Mouse (Mus musculus) forebrain, postnatal 0 days (tissue): Measurements from ENCODE around the gene Polrmt. TPM values are rescaled to one million over a fixed set of nuclear protein-coding genes. Genes with fewer than 3 reads are reported as not detected.

Source experiments
- ATAC-seq: fragments of 200-750 bp; cut with Nextera tagmentation; 2 replicates; pipeline ENCODE4 v1.8.0; 2017; ENCODE audit warnings: mild to moderate bottlenecking, moderate library complexity
- DNase-seq: peaks from one replicate; pipeline ENCODE4 v3.0.0-alpha.2; 2015
- H3K27ac ChIP-seq: fragments of 300-500 bp; sonication (generic); 2 replicates; pipeline ENCODE4 v1.5.1; 2014; ENCODE audit warnings: low read depth, mild to moderate bottlenecking, antibody characterized with exemption, low read length, moderate library complexity, mixed read lengths
- H3K27me3 ChIP-seq: fragments of 300-500 bp; sonication (generic); 2 replicates; pipeline ENCODE4 v1.6.1; 2014; ENCODE audit warnings: mild to moderate bottlenecking, low read length, mixed read lengths; ENCODE audit not compliant: insufficient read depth
- H3K36me3 ChIP-seq: fragments of 300-500 bp; sonication (generic); 2 replicates; pipeline ENCODE4 v1.6.1; 2014; ENCODE audit warnings: mild to moderate bottlenecking, moderate library complexity; ENCODE audit not compliant: insufficient read depth
- H3K4me1 ChIP-seq: fragments of 300-500 bp; sonication (generic); 2 replicates; pipeline ENCODE4 v1.6.1; 2014; ENCODE audit warnings: antibody characterized with exemption; ENCODE audit not compliant: insufficient read depth
- H3K4me2 ChIP-seq: fragments of 300-500 bp; sonication (generic); 2 replicates; pipeline ENCODE4 v1.6.1; 2014; ENCODE audit warnings: low read depth, mild to moderate bottlenecking, moderate library complexity
- H3K4me3 ChIP-seq: fragments of 300-500 bp; sonication (generic); 2 replicates; pipeline ENCODE4 v1.5.1; 2014; ENCODE audit warnings: low read depth, low read length, mixed read lengths
- H3K9ac ChIP-seq: fragments of 300-500 bp; sonication (generic); 2 replicates; pipeline ENCODE4 v1.6.1; 2014; ENCODE audit warnings: mild to moderate bottlenecking
- H3K9me3 ChIP-seq: fragments of 300-500 bp; sonication (generic); 2 replicates; pipeline ENCODE4 v1.6.1; 2016; ENCODE audit warnings: low read length
- CTCF ChIP-seq: sonication (generic); IDR thresholded peaks from 2 replicates; pipeline ENCODE4 v1.5.1; 2016; ENCODE audit warnings: antibody characterized with exemption, control low read depth, low read depth
- WGBS: fragments of 180-500 bp; shearing (Covaris S2); extraction: QIAGEN DNeasy Blood & Tissue Kit; methylation state at CpG from one replicate; pipeline ENCODE4 v1.1.7; 2014; 5-methylcytosine and 5-hydroxymethylcytosine counted together
- polyA plus RNA-seq: library from polyadenylated mRNA; unstranded; fragments of >200 nt; fragmentation: Nextera tagmentation; extraction: Ambion mirVana; gene quantifications from 2 replicates; pipeline ENCODE4 v1.2.1, GENCODE M21; 2015
- total RNA-seq: library from RNA; depleted of rRNA; stranded (reverse); fragments of >200 nt; gene quantifications from 2 replicates; pipeline ENCODE4 v1.2.3, GENCODE M21; 2014; rRNA removed

The Polrmt gene
- total and polyA plus RNA-seq, 2 experiments from 2014 or later: 30.2 to 34.9 TPM

DNA sequence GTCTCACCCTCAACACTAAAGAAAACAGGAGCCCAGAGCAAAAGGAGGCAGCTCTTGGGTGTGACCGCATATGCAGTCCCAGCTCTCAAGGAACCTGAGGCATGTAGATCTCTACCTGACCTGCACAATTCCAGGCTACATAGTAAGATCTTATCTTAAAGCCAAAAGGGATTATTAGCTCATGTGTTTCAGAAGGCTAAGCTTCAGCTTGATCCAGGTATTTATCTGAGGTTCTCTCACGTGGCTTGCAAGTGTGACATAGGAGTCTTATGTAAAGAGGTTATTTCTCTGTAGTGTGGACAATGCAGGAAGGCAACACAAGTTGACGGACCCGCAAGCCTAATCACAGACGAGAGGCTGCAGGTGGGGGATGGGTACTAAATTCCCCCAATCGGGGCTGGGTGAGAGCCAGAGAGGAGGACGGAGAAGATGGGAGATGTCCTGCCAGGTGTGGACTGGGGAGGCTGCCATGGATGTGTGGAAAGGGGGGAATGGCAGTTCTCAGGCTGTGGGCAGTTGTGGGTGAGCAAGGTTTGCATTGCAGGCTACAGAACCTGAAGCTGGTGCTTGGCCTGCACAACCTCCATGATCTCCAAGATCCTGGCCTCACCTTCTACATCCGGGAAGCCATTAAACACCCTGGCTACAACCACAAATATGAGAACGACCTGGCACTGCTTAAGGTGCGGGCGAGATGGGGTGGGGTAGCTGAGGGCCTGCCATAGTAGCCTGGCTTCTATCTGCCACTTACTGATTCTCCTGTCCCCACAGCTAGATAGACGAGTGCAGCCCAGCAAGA is 52.6 kb downstream of the Polrmt start:
- DNase-seq: no peak
- Histone ChIP-seq H3K4me2 (no peak overlapping the region), H3K27ac (no peak overlapping the region), H3K4me3 (no peak overlapping the region), H3K4me1 (peaks cover 6% of the 10 kb centered on the region; the same call in 1 of the 2 replicates), H3K27me3 (no peaks in the 10 kb centered on the region), H3K36me3 (peaks cover 11% of the 10 kb centered on the region), H3K9me3 (no peaks in the 10 kb centered on the region), H3K9ac (no peak overlapping the region)
- 76% methylated on average over 12 of the region's 12 CpGs for WGBS
- ATAC-seq: no peak
- TF ChIP-seq CTCF: no peak

- H3K27me3 ChIP-seq: no peaks in the 10 kb centered on the region
Observed at GRCm38 (mm10) chr10:79691986-79692548, 54.3 kb downstream of the Polrmt start.

DNA sequence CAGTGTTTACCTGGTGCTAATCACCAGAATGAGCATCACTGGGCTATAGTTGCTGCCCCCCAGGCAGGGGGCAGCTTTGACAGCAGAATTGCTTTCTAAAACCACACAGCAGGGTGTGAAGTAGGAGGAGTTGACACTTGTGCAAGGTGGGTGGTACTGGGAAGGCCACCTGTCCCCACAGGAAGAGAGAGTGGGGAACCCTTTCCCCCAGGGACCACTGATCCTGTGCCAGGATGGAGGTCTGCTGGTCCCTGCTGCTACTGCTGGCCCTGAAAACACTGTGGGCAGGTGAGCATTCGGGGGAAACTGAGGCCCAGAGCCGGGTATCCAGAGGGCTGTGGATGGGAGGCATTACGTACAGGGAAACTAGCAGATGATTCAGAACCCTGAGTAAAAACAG is 57.2 kb downstream of the Polrmt start:
- H3K9me3 ChIP-seq: no peaks in the 10 kb centered on the region
- no peak overlapping the region for H3K4me2 ChIP-seq
- WGBS: 97% methylated on average over 3 of the region's 3 CpGs
- no peak for DNase-seq
- 0 out of 2 replicates have a peak, but pooled peaks have one; percentile 7 for ATAC-seq
- H3K4me1 ChIP-seq: no peaks in the 10 kb centered on the region
- no peak overlapping the region for H3K27ac ChIP-seq
- H3K36me3 ChIP-seq: peaks cover 54% of the 10 kb centered on the region
- no peak overlapping the region for H3K9ac ChIP-seq
- no peaks in the 10 kb centered on the region for H3K27me3 ChIP-seq
- no peak for TF ChIP-seq CTCF
- H3K4me3 ChIP-seq: no peak overlapping the region

More at GRCm38 (mm10) chr10:79691986-79692548, 54.3 kb downstream of the Polrmt start:
- no peak overlapping the region for H3K27ac ChIP-seq
- peaks cover 6% of the 10 kb centered on the region; the same call in 1 of the 2 replicates for H3K4me1 ChIP-seq
- H3K4me2 ChIP-seq: no peak overlapping the region
- DNase-seq (no peak), ATAC-seq (no peak)
- no peak overlapping the region for H3K4me3 ChIP-seq
- peak; percentile 43 for TF ChIP-seq CTCF
- H3K9ac ChIP-seq: no peak overlapping the region
- 91% methylated on average over 2 of the region's 2 CpGs for WGBS
- H3K9me3 ChIP-seq: no peaks in the 10 kb centered on the region
- peaks cover 28% of the 10 kb centered on the region for H3K36me3 ChIP-seq

GRCm38 (mm10) chr10:79688720-79689119 is 57.7 kb downstream of the Polrmt start, which contains the start of gene Gzmm:
Gene Gzmm (plus strand): TSS chr10:79689020.
- Histone ChIP-seq H3K9me3 (no peaks in the 10 kb centered on the region), H3K36me3 (peaks cover 54% of the 10 kb centered on the region), H3K4me3 (no peak within 1 kb of the TSS), H3K27ac (no peak within 1 kb of the TSS), H3K27me3 (no peaks in the 10 kb centered on the region), H3K4me2 (no peak within 1 kb of the TSS), H3K9ac (no peak within 1 kb of the TSS), H3K4me1 (0 out of 2 replicates have a peak, but pooled peaks cover 3% of the 10 kb centered on the region)
- TF ChIP-seq CTCF: no peak
- DNase-seq (no peak), ATAC-seq (no peak)
- WGBS: 73% methylated on average over 4 of the region's 4 CpGs

DNA sequence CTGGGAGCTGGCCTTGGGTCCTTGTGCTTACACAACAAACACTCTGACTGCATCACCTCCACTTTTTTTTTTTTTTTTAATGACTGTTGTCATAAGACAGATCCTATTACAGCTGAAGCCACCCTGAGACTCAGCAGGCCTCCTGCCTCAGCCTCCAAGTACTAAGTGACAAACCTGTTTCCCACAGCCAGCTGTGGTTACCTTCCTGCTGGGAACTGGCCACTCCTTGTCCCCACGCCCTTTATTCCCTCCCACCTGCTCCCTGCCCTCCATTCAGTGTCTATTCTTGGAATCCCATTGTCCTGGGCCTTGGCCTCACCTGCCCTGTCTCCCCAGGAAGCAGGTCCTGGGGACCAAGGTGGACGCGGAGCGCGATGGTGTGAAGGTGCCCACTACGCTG is 58.9 kb downstream of the Polrmt start:
- no peak for DNase-seq
- Histone ChIP-seq H3K9ac (no peak overlapping the region), H3K4me3 (no peak overlapping the region), H3K4me2 (no peak overlapping the region), H3K27ac (no peak overlapping the region), H3K9me3 (no peaks in the 10 kb centered on the region), H3K27me3 (no peaks in the 10 kb centered on the region), H3K4me1 (0 out of 2 replicates have a peak, but pooled peaks cover 11% of the 10 kb centered on the region), H3K36me3 (peaks cover 54% of the 10 kb centered on the region)
- TF ChIP-seq CTCF: no peak
- WGBS: 96% methylated on average over 6 of the region's 6 CpGs
- no peak for ATAC-seq

- no peak for TF ChIP-seq CTCF
Observed at GRCm38 (mm10) chr10:79686691-79687090, 59.7 kb downstream of the Polrmt start.

GRCm38 (mm10) chr10:79686219-79686618 is 60.2 kb downstream of the Polrmt start:
- WGBS: 83% methylated on average over 2 of the region's 2 CpGs
- Histone ChIP-seq H3K4me2 (no peak overlapping the region), H3K27ac (no peak overlapping the region), H3K4me1 (peaks cover 11% of the 10 kb centered on the region; the same call in 1 of the 2 replicates), H3K9me3 (no peaks in the 10 kb centered on the region), H3K4me3 (no peak overlapping the region), H3K36me3 (peaks cover 54% of the 10 kb centered on the region), H3K9ac (no peak overlapping the region), H3K27me3 (no peaks in the 10 kb centered on the region)
- DNase-seq (no peak), ATAC-seq (no peak)
- no peak for TF ChIP-seq CTCF

More at GRCm38 (mm10) chr10:79686691-79687090, 59.7 kb downstream of the Polrmt start:
- Histone ChIP-seq H3K4me1 (0 out of 2 replicates have a peak, but pooled peaks cover 11% of the 10 kb centered on the region), H3K9ac (no peak overlapping the region), H3K9me3 (no peaks in the 10 kb centered on the region), H3K36me3 (peaks cover 54% of the 10 kb centered on the region), H3K27me3 (no peaks in the 10 kb centered on the region), H3K27ac (no peak overlapping the region), H3K4me3 (no peak overlapping the region), H3K4me2 (no peak overlapping the region)
- DNase-seq (no peak), ATAC-seq (no peak)
- 96% methylated on average over 1 of the region's 1 CpGs for WGBS

Other genes starting within 250 kb of the Polrmt start
Only the 30 nearest of the 33 such genes appear.
- gene Plpp2, start 212.8 kb downstream of the Polrmt start, total RNA-seq: 18.5 and 24.1 TPM in 2 replicates
- 11.0 and 13.1 TPM in 2 replicates for gene Plpp2, start 212.8 kb downstream of the Polrmt start, polyA plus RNA-seq
- 70.0 and 73.0 TPM in 2 replicates for gene Mier2, start 191.4 kb downstream of the Polrmt start, total RNA-seq
- 37.5 and 38.6 TPM in 2 replicates for gene Mier2, start 191.4 kb downstream of the Polrmt start, polyA plus RNA-seq
- not detected in 2 replicates for gene Theg, start 159.2 kb downstream of the Polrmt start, total RNA-seq
- gene Theg, start 159.2 kb downstream of the Polrmt start, polyA plus RNA-seq: not detected in 2 replicates
- 22.2 and 26.7 TPM in 2 replicates for gene C2cd4c, start 132.6 kb downstream of the Polrmt start, total RNA-seq
- gene C2cd4c, start 132.6 kb downstream of the Polrmt start, polyA plus RNA-seq: 0.65 and 0.69 TPM in 2 replicates
- 45.3 and 54.7 TPM in 2 replicates for gene Shc2, start 108.7 kb downstream of the Polrmt start, total RNA-seq
- gene Shc2, start 108.7 kb downstream of the Polrmt start, polyA plus RNA-seq: 11.3 and 16.9 TPM in 2 replicates
- gene Odf3l2, start 100.8 kb downstream of the Polrmt start, total RNA-seq: 0.38 and 0.52 TPM in 2 replicates
- 0.44 and 0.81 TPM in 2 replicates for gene Odf3l2, start 100.8 kb downstream of the Polrmt start, polyA plus RNA-seq
- 0.38 and 0.95 TPM in 2 replicates for gene Madcam1, start 82.0 kb downstream of the Polrmt start, total RNA-seq
- 0.67 and 0.70 TPM in 2 replicates for gene Madcam1, start 82.0 kb downstream of the Polrmt start, polyA plus RNA-seq
- 64.2 and 91.5 TPM in 2 replicates for gene Tpgs1, start 77.2 kb downstream of the Polrmt start, total RNA-seq
- 128 and 148 TPM in 2 replicates for gene Tpgs1, start 77.2 kb downstream of the Polrmt start, polyA plus RNA-seq
- 61.9 and 69.9 TPM in 2 replicates for gene Cdc34, start 64.4 kb downstream of the Polrmt start, total RNA-seq
- 67.9 and 76.5 TPM in 2 replicates for gene Cdc34, start 64.4 kb downstream of the Polrmt start, polyA plus RNA-seq
- 2.5 and 3.3 TPM in 2 replicates for gene Gzmm, start 57.6 kb downstream of the Polrmt start, total RNA-seq
- gene Gzmm, start 57.6 kb downstream of the Polrmt start, polyA plus RNA-seq: 1.1 and 1.3 TPM in 2 replicates
- gene Bsg, start 42.1 kb downstream of the Polrmt start, total RNA-seq: 960 and 1,112 TPM in 2 replicates
- 1,015 and 1,046 TPM in 2 replicates for gene Bsg, start 42.1 kb downstream of the Polrmt start, polyA plus RNA-seq
- gene Hcn2, start 29.9 kb downstream of the Polrmt start, total RNA-seq: 28.0 and 34.5 TPM in 2 replicates
- gene Hcn2, start 29.9 kb downstream of the Polrmt start, polyA plus RNA-seq: 3.6 and 4.7 TPM in 2 replicates
- gene Fgf22, start 8.5 kb upstream of the Polrmt start, total RNA-seq: 0.62 and 1.0 TPM in 2 replicates
- 0.99 and 1.7 TPM in 2 replicates for gene Fgf22, start 8.5 kb upstream of the Polrmt start, polyA plus RNA-seq
- gene Rnf126, start 20.4 kb upstream of the Polrmt start, total RNA-seq: 54.1 and 88.3 TPM in 2 replicates
- gene Rnf126, start 20.4 kb upstream of the Polrmt start, polyA plus RNA-seq: 131 and 143 TPM in 2 replicates
- gene Fstl3, start 30.7 kb upstream of the Polrmt start, total RNA-seq: 2.1 and 4.5 TPM in 2 replicates
- 1.7 and 2.8 TPM in 2 replicates for gene Fstl3, start 30.7 kb upstream of the Polrmt start, polyA plus RNA-seq
- 0.31 TPM in 1 of 2 replicates, not detected in the other for gene Prss57, start 44.4 kb upstream of the Polrmt start, total RNA-seq
- gene Prss57, start 44.4 kb upstream of the Polrmt start, polyA plus RNA-seq: 0.35 and 0.67 TPM in 2 replicates
- gene Palm, start 47.0 kb upstream of the Polrmt start, total RNA-seq: 154 and 178 TPM in 2 replicates
- 351 and 365 TPM in 2 replicates for gene Palm, start 47.0 kb upstream of the Polrmt start, polyA plus RNA-seq
- gene Misp, start 74.4 kb upstream of the Polrmt start, total RNA-seq: 0.24 and 0.77 TPM in 2 replicates
- 0.09 and 0.41 TPM in 2 replicates for gene Misp, start 74.4 kb upstream of the Polrmt start, polyA plus RNA-seq
- 92.9 and 97.3 TPM in 2 replicates for gene Ptbp1, start 107.8 kb upstream of the Polrmt start, total RNA-seq
- 53.7 and 55.7 TPM in 2 replicates for gene Ptbp1, start 107.8 kb upstream of the Polrmt start, polyA plus RNA-seq
- 4.9 and 7.8 TPM in 2 replicates for gene Prtn3, start 127.9 kb upstream of the Polrmt start, total RNA-seq
- gene Prtn3, start 127.9 kb upstream of the Polrmt start, polyA plus RNA-seq: 14.9 and 15.4 TPM in 2 replicates
- gene Plppr3, start 128.1 kb upstream of the Polrmt start, total RNA-seq: 427 and 473 TPM in 2 replicates
- 309 and 328 TPM in 2 replicates for gene Plppr3, start 128.1 kb upstream of the Polrmt start, polyA plus RNA-seq
- gene Elane, start 139.7 kb upstream of the Polrmt start, total RNA-seq: not detected in 2 replicates
- 0.15 TPM in 1 of 2 replicates, not detected in the other for gene Elane, start 139.7 kb upstream of the Polrmt start, polyA plus RNA-seq
- gene Cfd, start 144.3 kb upstream of the Polrmt start, total RNA-seq: not detected in 2 replicates
- gene Cfd, start 144.3 kb upstream of the Polrmt start, polyA plus RNA-seq: not detected in 2 replicates
- 47.0 and 60.9 TPM in 2 replicates for gene Med16, start 162.3 kb upstream of the Polrmt start, total RNA-seq
- gene Med16, start 162.3 kb upstream of the Polrmt start, polyA plus RNA-seq: 46.1 and 56.0 TPM in 2 replicates
- not detected in 2 replicates for gene Gm26602, start 164.3 kb upstream of the Polrmt start, total RNA-seq
- 34.4 and 39.2 TPM in 2 replicates for gene Gm26602, start 164.3 kb upstream of the Polrmt start, polyA plus RNA-seq
- 4.2 and 5.4 TPM in 2 replicates for gene Kiss1r, start 170.4 kb upstream of the Polrmt start, total RNA-seq
- 3.4 and 3.6 TPM in 2 replicates for gene Kiss1r, start 170.4 kb upstream of the Polrmt start, polyA plus RNA-seq
- 117 and 129 TPM in 2 replicates for gene R3hdm4, start 174.6 kb upstream of the Polrmt start, total RNA-seq
- 282 and 333 TPM in 2 replicates for gene R3hdm4, start 174.6 kb upstream of the Polrmt start, polyA plus RNA-seq
- gene Arid3a, start 180.5 kb upstream of the Polrmt start, total RNA-seq: 7.1 and 7.9 TPM in 2 replicates
- gene Arid3a, start 180.5 kb upstream of the Polrmt start, polyA plus RNA-seq: 1.0 and 2.1 TPM in 2 replicates
- gene Wdr18, start 213.6 kb upstream of the Polrmt start, total RNA-seq: 58.2 and 84.6 TPM in 2 replicates
- gene Wdr18, start 213.6 kb upstream of the Polrmt start, polyA plus RNA-seq: 91.9 and 107 TPM in 2 replicates
- gene Grin3b, start 224.1 kb upstream of the Polrmt start, total RNA-seq: 0.14 and 0.15 TPM in 2 replicates
- gene Grin3b, start 224.1 kb upstream of the Polrmt start, polyA plus RNA-seq: 0.09 and 0.18 TPM in 2 replicates